Mouse (Mus musculus) cortical plate, adult 2 months (tissue): ENCODE results near the gene Lsm4.

Experiments
- CTCF ChIP-seq: fragments of 200-500 bp; IDR thresholded peaks from 2 replicates; pipeline ENCODE4 v1.5.1; 2011; ENCODE audit warnings: mild to moderate bottlenecking, control low read depth, low read length; ENCODE audit not compliant: insufficient read depth; ENCODE audit errors: extremely low read depth
- POLR2A ChIP-seq: fragments of 200-500 bp; IDR thresholded peaks from 2 replicates; pipeline ENCODE4 v1.6.1; 2011; ENCODE audit warnings: mild to moderate bottlenecking, low read length, control low read depth; ENCODE audit not compliant: insufficient read depth; ENCODE audit errors: extremely low read depth

GRCm38 (mm10) chr8:70724216-70724615 is 51.2 kb downstream of the Lsm4 start:
- no peak for TF ChIP-seq CTCF
- TF ChIP-seq POLR2A = no peak
